Mouse (Mus musculus): Measurements from ENCODE around the gene Zfp869.

DNA sequence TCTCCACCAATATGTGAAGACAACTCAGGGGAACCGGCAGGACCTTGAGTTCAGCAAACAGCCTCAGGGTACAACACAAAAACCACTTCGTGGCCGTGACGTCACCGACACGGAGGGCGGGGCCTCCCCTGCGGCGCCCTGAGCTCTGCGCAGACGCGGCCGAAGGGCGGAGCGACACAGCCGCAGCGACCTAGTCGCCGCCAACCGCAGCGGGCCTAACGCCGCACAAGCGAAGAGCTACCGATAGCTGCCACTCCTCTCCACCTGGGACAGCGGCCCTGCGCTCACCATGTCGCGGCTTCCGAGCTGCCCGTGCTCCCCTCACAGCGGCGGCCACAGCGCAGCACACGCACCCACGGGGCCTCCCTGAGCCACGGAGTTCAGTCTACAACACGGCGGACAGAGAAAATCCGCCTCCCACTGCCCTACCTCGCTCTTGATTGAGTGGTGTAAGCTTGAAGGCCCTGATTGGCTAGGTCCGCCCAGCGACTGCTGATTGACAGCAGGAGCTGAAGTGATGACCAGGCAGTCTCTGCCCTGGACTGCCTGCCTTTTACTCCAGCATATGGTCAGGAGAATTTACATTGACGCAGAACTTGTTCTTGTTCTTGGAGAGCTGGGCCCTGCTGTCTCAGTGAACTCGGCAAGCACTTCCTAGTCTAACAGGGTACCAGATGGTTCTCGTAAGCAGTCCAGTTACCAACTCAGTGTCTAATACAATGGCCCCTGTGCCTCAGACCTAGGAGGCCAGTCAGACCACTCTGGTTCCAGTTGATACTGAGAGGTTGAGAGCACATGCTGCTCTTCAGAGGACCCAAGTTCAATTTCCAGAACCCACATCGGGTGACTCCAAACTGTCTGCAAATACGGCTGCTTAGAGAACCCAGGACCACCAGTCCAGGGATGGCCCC, 39.3 kb upstream of the Zfp869 start, which contains the start of gene Zfp963:
- TF ChIP-seq CTCF (IDR thresholded peaks at IDR 0.05; ENCODE audit: low read depth, low read length) (no peak), TAL1 (conservative IDR thresholded peaks at IDR 0.05; ENCODE audit: low read depth, low read length) (no peak), GATA1 (IDR thresholded peaks at IDR 0.05; ENCODE audit: borderline replicate concordance, low read length) (no peak), POLR2AphosphoS5 (IDR thresholded peaks at IDR 0.05; ENCODE audit: insufficient replicate concordance, low read depth, low read length) (no peak), GATA2 (IDR thresholded peaks at IDR 0.05; ENCODE audit: borderline replicate concordance, low read depth, low read length) (no peak)

Data from G1E (cell line).